ENCODE assay signal across 25 mouse cellular contexts in genomic region chr12:15929541-15929940, GRCm38 (mm10).
DNase-seq lines count a peak whose midpoint lies in the region; ATAC-seq and TF ChIP-seq lines count a peak whose summit lies in the region.
"Had no signal": no experiment of that assay in that cellular context is flagged by ENCODE, and none has a peak within 500 bp of the region (broad histone marks: within the 10 kb centered on the region; RNA-seq: fewer than 3 reads in every experiment).

No protein-coding gene starts in this region.

- intact Hi-C loops in heart, postnatal 25 days (cut with DNase I): no loop called here

- no peaks in the 10 kb centered on the region for H3K27me3 ChIP-seq in heart, embryonic 13.5 days (replicated peaks)
- H3K27me3 ChIP-seq in midbrain, embryonic 11.5 days (ENCODE audit: control insufficient read depth, insufficient read depth, low read length): no peaks in the 10 kb centered on the region
- H3K27me3 ChIP-seq in midbrain, embryonic 10.5 days (ENCODE audit: low read depth, poor library complexity, severe bottlenecking): no peaks in the 10 kb centered on the region
- H3K27me3 ChIP-seq in hindbrain, embryonic 13.5 days: no peaks in the 10 kb centered on the region
- H3K27me3 ChIP-seq: embryonic facial prominence, embryonic 15.5 days; forebrain, embryonic 13.5 days; heart, embryonic 15.5 days; hindbrain, embryonic 12.5 days; limb, embryonic 12.5 days had no signal

- no peak for TF ChIP-seq CTCF in embryonic fibroblast, embryonic 13.5 days (IDR thresholded peaks at IDR 0.05; ENCODE audit: borderline replicate concordance, insufficient read depth, low read length)

- no peak overlapping the region for H3K4me2 ChIP-seq in heart, embryonic 13.5 days
- no peak overlapping the region for H3K4me2 ChIP-seq in midbrain, embryonic 11.5 days
- H3K4me2 ChIP-seq in hindbrain, embryonic 13.5 days: no peak overlapping the region
- H3K4me2 ChIP-seq: embryonic facial prominence, embryonic 15.5 days; forebrain, embryonic 13.5 days; heart, embryonic 15.5 days; hindbrain, embryonic 12.5 days; limb, embryonic 12.5 days; liver, embryonic 11.5 days had no signal

- H3K9ac ChIP-seq in heart, embryonic 13.5 days: no peak overlapping the region
- H3K9ac ChIP-seq in midbrain, embryonic 11.5 days (ENCODE audit: low read length): no peak overlapping the region
- H3K9ac ChIP-seq in hindbrain, embryonic 13.5 days: no peak overlapping the region
- H3K9ac ChIP-seq: embryonic facial prominence, embryonic 15.5 days; forebrain, embryonic 13.5 days; heart, embryonic 15.5 days; hindbrain, embryonic 12.5 days; limb, embryonic 12.5 days had no signal

- TF ChIP-seq POLR2A in embryonic fibroblast, embryonic 13.5 days (IDR thresholded peaks at IDR 0.05; ENCODE audit: low read depth, low read length): no peak

- no peak for DNase-seq in heart, postnatal 25 days (ENCODE audit: low spot score)
- peak; percentile 49 for DNase-seq in midbrain, embryonic 11.5 days (ENCODE audit: low spot score, missing footprints)
- no peak for DNase-seq in midbrain, embryonic 10.5 days (ENCODE audit: low spot score)
- DNase-seq: adrenal gland, adult 2 months; cerebellum, adult 8-10 months; cerebellum, postnatal 25 days; gastrocnemius, postnatal 36 days; heart, postnatal 36 days; kidney, adult 9 months; kidney, postnatal 10 days; midbrain, embryonic 14.5 days; retina, postnatal 1 day; right cerebral cortex, postnatal 14 days had no signal

- H3K27ac ChIP-seq in heart, embryonic 13.5 days (replicated peaks): peak overlapping the region; percentile 50; the same call in 1 of the 2 replicates
- no peak overlapping the region for H3K27ac ChIP-seq in midbrain, embryonic 11.5 days (ENCODE audit: low read depth, low read length)
- no peak overlapping the region for H3K27ac ChIP-seq in midbrain, embryonic 10.5 days (replicated peaks)
- peak overlapping the region; percentile 70; the same call in 1 of the 2 replicates for H3K27ac ChIP-seq in embryonic fibroblast, embryonic 13.5 days (ENCODE audit: insufficient read depth, low read length)
- H3K27ac ChIP-seq in hindbrain, embryonic 13.5 days: no peak overlapping the region
- H3K27ac ChIP-seq: embryonic facial prominence, embryonic 10.5 days; embryonic facial prominence, embryonic 15.5 days; forebrain, embryonic 13.5 days; heart, embryonic 15.5 days; hindbrain, embryonic 12.5 days; limb, embryonic 12.5 days had no signal

- no peak for ATAC-seq in heart, embryonic 13.5 days (ENCODE audit: extremely low read depth, insufficient number of reproducible peaks, low FRiP score, low TSS enrichment)
- no peak for ATAC-seq in midbrain, embryonic 11.5 days (ENCODE audit: low FRiP score)
- ATAC-seq in hindbrain, embryonic 13.5 days (ENCODE audit: low FRiP score): no peak
- ATAC-seq: forebrain, embryonic 13.5 days; intestine, postnatal 0 days had no signal

- 48% methylated on average over 1 of the region's 1 CpGs for WGBS in heart, embryonic 13.5 days
- 79% methylated on average over 1 of the region's 1 CpGs for WGBS in midbrain, embryonic 11.5 days
- 98% methylated on average over 1 of the region's 1 CpGs for WGBS in midbrain, embryonic 10.5 days
- WGBS in hindbrain, embryonic 13.5 days: 79% methylated on average over 1 of the region's 1 CpGs

- peaks cover 15% of the 10 kb centered on the region for H3K4me1 ChIP-seq in heart, embryonic 13.5 days
- no peaks in the 10 kb centered on the region for H3K4me1 ChIP-seq in midbrain, embryonic 11.5 days (ENCODE audit: control insufficient read depth, insufficient read depth, low read length)
- H3K4me1 ChIP-seq in midbrain, embryonic 10.5 days: no peaks in the 10 kb centered on the region
- H3K4me1 ChIP-seq in embryonic fibroblast, embryonic 13.5 days (ENCODE audit: control insufficient read depth, insufficient read depth, low read length): peaks cover 2% of the 10 kb centered on the region; the same call in 1 of the 2 replicates
- no peaks in the 10 kb centered on the region for H3K4me1 ChIP-seq in hindbrain, embryonic 13.5 days (replicated peaks)
- H3K4me1 ChIP-seq: embryonic facial prominence, embryonic 10.5 days; embryonic facial prominence, embryonic 15.5 days; forebrain, embryonic 13.5 days; hindbrain, embryonic 12.5 days; megakaryocyte, embryonic 14.5 days had no signal

- H3K36me3 ChIP-seq in heart, embryonic 13.5 days: no peaks in the 10 kb centered on the region
- H3K36me3 ChIP-seq in midbrain, embryonic 11.5 days (ENCODE audit: control insufficient read depth, insufficient read depth, low read length): no peaks in the 10 kb centered on the region
- H3K36me3 ChIP-seq in midbrain, embryonic 10.5 days: no peaks in the 10 kb centered on the region
- H3K36me3 ChIP-seq in hindbrain, embryonic 13.5 days: no peaks in the 10 kb centered on the region
- H3K36me3 ChIP-seq: embryonic facial prominence, embryonic 10.5 days; embryonic facial prominence, embryonic 15.5 days; heart, embryonic 15.5 days; hindbrain, embryonic 12.5 days; limb, embryonic 12.5 days had no signal

- no peaks in the 10 kb centered on the region for H3K9me3 ChIP-seq in heart, embryonic 13.5 days
- no peaks in the 10 kb centered on the region for H3K9me3 ChIP-seq in midbrain, embryonic 11.5 days (ENCODE audit: control insufficient read depth, low read length)
- H3K9me3 ChIP-seq in midbrain, embryonic 10.5 days (replicated peaks): no peaks in the 10 kb centered on the region
- H3K9me3 ChIP-seq in hindbrain, embryonic 13.5 days: no peaks in the 10 kb centered on the region
- H3K9me3 ChIP-seq: embryonic facial prominence, embryonic 10.5 days; embryonic facial prominence, embryonic 15.5 days; forebrain, embryonic 13.5 days; heart, embryonic 15.5 days; hindbrain, embryonic 12.5 days; limb, embryonic 12.5 days; megakaryocyte, embryonic 14.5 days had no signal

- no peak overlapping the region for H3K4me3 ChIP-seq in heart, embryonic 13.5 days
- H3K4me3 ChIP-seq in midbrain, embryonic 11.5 days (ENCODE audit: low read depth, low read length): no peak overlapping the region
- H3K4me3 ChIP-seq in midbrain, embryonic 10.5 days: no peak overlapping the region
- H3K4me3 ChIP-seq in embryonic fibroblast, embryonic 13.5 days (ENCODE audit: insufficient read depth, low read length): no peak overlapping the region
- H3K4me3 ChIP-seq in hindbrain, embryonic 13.5 days: no peak overlapping the region
- H3K4me3 ChIP-seq: embryonic facial prominence, embryonic 10.5 days; embryonic facial prominence, embryonic 15.5 days; forebrain, embryonic 13.5 days; heart, embryonic 15.5 days; hindbrain, embryonic 12.5 days; limb, embryonic 12.5 days; megakaryocyte, embryonic 14.5 days had no signal

Comparison
In these comparisons a context has a peak if more than half of its experiments do, and no peak if none do; other contexts are left out.
1. H3K27ac ChIP-seq: peak in heart, embryonic 13.5 days (single experiment) and embryonic fibroblast, embryonic 13.5 days (single experiment); none in midbrain, embryonic 11.5 days (single experiment), midbrain, embryonic 10.5 days (single experiment) and hindbrain, embryonic 13.5 days (single experiment).